Mouse (Mus musculus): Measurements from ENCODE around the gene Zbtb16. TPM values are rescaled to one million over a fixed set of nuclear protein-coding genes. Genes with fewer than 3 reads are reported as not detected.

Gene Zbtb16
- polyA plus RNA-seq, 1 experiment from 2014 or later = 2.0 TPM

DNA sequence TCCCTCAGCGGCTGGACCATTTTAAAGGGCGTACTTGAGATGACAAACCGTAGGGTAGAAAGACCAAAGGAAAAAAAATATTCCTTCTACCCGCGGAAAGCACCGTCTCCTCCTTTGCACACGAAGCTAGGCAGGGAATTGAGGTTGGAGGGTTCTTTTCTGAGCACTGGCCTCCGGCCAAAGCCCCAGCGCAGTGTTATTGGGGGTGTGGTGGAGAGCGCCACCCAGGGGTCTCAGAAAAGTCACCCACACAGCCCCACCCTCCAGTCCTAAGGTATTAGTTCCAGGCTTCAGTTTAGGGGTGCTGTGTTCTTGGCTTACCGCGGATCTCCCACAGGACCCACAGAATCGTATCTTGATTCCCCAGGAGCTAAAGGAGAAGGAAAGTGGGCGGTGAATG lies 1.2 kb upstream of the Zbtb16 start:
- WGBS = 18% methylated on average over 14 of the region's 14 CpGs
- Histone ChIP-seq H3K27ac (no peak overlapping the region), H3K36me3 (no peaks in the 10 kb centered on the region), H3K4me3 (replicated peaks) (no peak overlapping the region), H3K27me3 (replicated peaks) (peaks cover 45% of the 10 kb centered on the region), H3K9ac (no peak overlapping the region), H3K9me3 (no peaks in the 10 kb centered on the region), H3K4me1 (replicated peaks) (peaks cover 27% of the 10 kb centered on the region), H3K4me2 (replicated peaks) (peak overlapping the region; percentile 93)
- ATAC-seq = no peak

DNA sequence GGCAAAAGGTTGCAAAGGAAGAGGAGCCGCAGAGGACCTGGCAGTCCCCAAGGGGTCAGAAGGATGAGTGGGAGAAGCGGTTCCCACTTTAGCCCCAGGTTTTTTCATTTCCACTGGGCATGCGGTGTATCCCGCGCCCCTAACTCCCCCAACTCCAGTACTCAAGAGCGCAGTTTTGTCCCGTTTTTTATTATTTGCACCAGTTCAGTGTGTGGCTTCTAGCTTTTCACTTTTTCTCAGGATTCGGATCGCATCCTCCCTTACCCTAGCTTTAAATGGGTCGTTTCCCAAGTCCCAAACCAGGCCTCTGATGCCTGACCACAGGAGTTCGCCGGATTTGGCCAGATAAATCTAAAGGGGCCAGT lies 526 bp upstream of the Zbtb16 start:
- Histone ChIP-seq H3K36me3 (no peaks in the 10 kb centered on the region), H3K4me1 (replicated peaks) (peaks cover 27% of the 10 kb centered on the region), H3K9me3 (no peaks in the 10 kb centered on the region), H3K4me2 (replicated peaks) (peak overlapping the region; percentile 93), H3K4me3 (replicated peaks) (peak overlapping the region; percentile 53), H3K9ac (peak overlapping the region; percentile 47), H3K27me3 (replicated peaks) (peaks cover 52% of the 10 kb centered on the region), H3K27ac (no peak overlapping the region)
- ATAC-seq = no peak
- 2% methylated on average over 12 of the region's 12 CpGs for WGBS

- Histone ChIP-seq H3K9me3 (no peaks in the 10 kb centered on the region), H3K36me3 (no peaks in the 10 kb centered on the region), H3K4me1 (replicated peaks) (peaks cover 27% of the 10 kb centered on the region), H3K9ac (peak overlapping the region; percentile 47), H3K4me3 (replicated peaks) (peak overlapping the region; percentile 53), H3K4me2 (replicated peaks) (peak overlapping the region; percentile 93), H3K27me3 (replicated peaks) (peaks cover 57% of the 10 kb centered on the region), H3K27ac (no peak overlapping the region)
- WGBS = under 1% methylated on average over 65 of the region's 65 CpGs
- no peak for ATAC-seq
These were observed 1.2 kb downstream of the Zbtb16 start for GRCm38 (mm10) chr9:48834541-48835411.

DNA sequence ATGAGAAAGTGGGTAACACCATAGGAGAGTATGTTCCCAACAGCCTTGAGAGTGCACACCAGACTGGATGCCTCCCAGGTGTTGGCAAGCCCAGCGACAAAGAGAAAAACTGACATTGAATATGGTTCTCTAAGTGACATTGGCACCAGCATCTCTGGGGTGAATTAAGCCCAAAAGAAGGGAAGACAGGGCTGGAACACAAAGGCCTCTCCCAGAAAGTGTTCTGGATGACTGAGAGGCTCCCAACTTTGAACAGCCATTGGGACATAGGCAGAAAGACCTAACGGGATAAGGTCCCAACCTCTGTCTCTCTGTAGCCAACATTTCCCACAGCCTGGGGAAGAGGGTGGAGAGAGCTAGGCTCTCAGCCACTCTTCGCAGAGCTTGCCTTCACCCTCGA lies 2.0 kb downstream of the Zbtb16 start:
- Histone ChIP-seq H3K36me3 (no peaks in the 10 kb centered on the region), H3K4me3 (replicated peaks) (no peak overlapping the region), H3K27me3 (replicated peaks) (peaks cover 57% of the 10 kb centered on the region), H3K9me3 (no peaks in the 10 kb centered on the region), H3K4me2 (replicated peaks) (peak overlapping the region; percentile 93; the same call in 1 of the 2 replicates), H3K4me1 (replicated peaks) (peaks cover 27% of the 10 kb centered on the region), H3K9ac (no peak overlapping the region), H3K27ac (no peak overlapping the region)
- WGBS = 27% methylated on average over 4 of the region's 4 CpGs
- no peak for ATAC-seq

- Histone ChIP-seq H3K9me3 (no peaks in the 10 kb centered on the region), H3K27me3 (replicated peaks) (peaks cover 57% of the 10 kb centered on the region), H3K9ac (no peak overlapping the region), H3K4me3 (replicated peaks) (no peak overlapping the region), H3K4me1 (replicated peaks) (peaks cover 27% of the 10 kb centered on the region), H3K36me3 (no peaks in the 10 kb centered on the region), H3K4me2 (replicated peaks) (no peak overlapping the region), H3K27ac (no peak overlapping the region)
- WGBS = 91% methylated on average over 11 of the region's 11 CpGs
- ATAC-seq = no peak
These were observed 2.5 kb downstream of the Zbtb16 start for GRCm38 (mm10) chr9:48833493-48833892.

GRCm38 (mm10) chr9:48832473-48833100 lies 3.4 kb downstream of the Zbtb16 start:
- peaks cover 53% of the 10 kb centered on the region for H3K27me3 ChIP-seq (replicated peaks)
- H3K36me3 ChIP-seq = no peaks in the 10 kb centered on the region
- no peak overlapping the region for H3K27ac ChIP-seq
- H3K9me3 ChIP-seq = no peaks in the 10 kb centered on the region
- peaks cover 22% of the 10 kb centered on the region for H3K4me1 ChIP-seq (replicated peaks)
- ATAC-seq = no peak
- no peak overlapping the region for H3K4me3 ChIP-seq (replicated peaks)
- no peak overlapping the region for H3K4me2 ChIP-seq (replicated peaks)
- 92% methylated on average over 20 of the region's 20 CpGs for WGBS
- no peak overlapping the region for H3K9ac ChIP-seq

- no peak overlapping the region for H3K4me3 ChIP-seq (replicated peaks)
- WGBS = 81% methylated on average over 23 of the region's 23 CpGs
- H3K27me3 ChIP-seq (replicated peaks) = peaks cover 51% of the 10 kb centered on the region
These were observed 4.2 kb downstream of the Zbtb16 start for GRCm38 (mm10) chr9:48831560-48832460.

DNA sequence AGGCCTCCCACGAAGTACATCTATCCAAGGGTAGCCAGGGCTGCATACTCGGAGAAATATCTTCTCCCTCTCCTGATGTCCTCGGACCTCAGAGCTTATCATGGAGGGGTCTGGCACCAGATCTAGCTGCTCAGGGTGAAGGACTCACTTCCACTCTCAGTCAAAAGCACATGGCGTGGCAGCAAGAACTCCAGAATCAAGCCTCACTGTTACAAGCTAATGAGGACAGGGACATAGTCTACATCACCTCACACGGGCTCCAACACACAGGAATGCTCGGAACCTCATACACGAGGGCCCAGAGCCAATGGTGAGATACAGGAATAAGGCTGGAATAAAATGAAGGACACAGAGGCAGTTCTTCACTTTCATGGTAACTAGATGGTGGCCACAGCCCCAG lies 7.2 kb downstream of the Zbtb16 start:
- WGBS = 75% methylated on average over 7 of the region's 7 CpGs
- Histone ChIP-seq H3K4me3 (replicated peaks) (no peak overlapping the region), H3K9ac (no peak overlapping the region), H3K36me3 (no peaks in the 10 kb centered on the region), H3K4me2 (replicated peaks) (no peak overlapping the region), H3K9me3 (no peaks in the 10 kb centered on the region), H3K4me1 (replicated peaks) (0 out of 2 replicates have a peak, but pooled peaks cover 2% of the 10 kb centered on the region), H3K27ac (no peak overlapping the region), H3K27me3 (replicated peaks) (peaks cover 33% of the 10 kb centered on the region)
- no peak for ATAC-seq

More at GRCm38 (mm10) chr9:48831560-48832460, 4.2 kb downstream of the Zbtb16 start:
- ATAC-seq = no peak
- Histone ChIP-seq H3K27ac (no peak overlapping the region), H3K4me1 (replicated peaks) (peaks cover 17% of the 10 kb centered on the region), H3K9ac (no peak overlapping the region), H3K9me3 (no peaks in the 10 kb centered on the region), H3K36me3 (no peaks in the 10 kb centered on the region), H3K4me2 (replicated peaks) (no peak overlapping the region)

DNA sequence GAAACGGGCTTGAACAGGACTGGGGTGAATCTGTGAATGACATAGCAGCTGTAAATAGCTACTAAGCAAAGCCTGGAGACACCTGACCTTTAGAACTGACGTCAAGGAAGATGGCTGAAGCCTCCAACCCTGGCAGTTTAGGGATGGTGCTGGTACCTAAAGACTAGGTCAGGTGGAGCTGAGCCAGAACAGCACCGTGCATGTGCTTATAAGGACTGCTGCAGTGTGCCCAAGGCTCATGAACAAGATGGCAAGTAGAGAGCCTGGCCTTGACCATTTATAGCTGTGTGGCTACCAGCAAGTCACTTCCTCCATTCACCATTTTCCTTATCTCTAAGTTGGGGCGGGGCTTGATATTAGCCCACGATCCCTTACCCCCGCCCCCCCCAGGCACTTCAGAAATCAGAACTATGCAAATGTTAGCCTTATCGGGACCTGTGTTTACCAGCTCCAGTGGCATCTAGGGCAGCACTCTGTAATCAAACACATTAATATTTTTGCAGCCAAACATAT lies 9.6 kb downstream of the Zbtb16 start:
- no peak overlapping the region for H3K4me2 ChIP-seq (replicated peaks)
- no peak overlapping the region for H3K27ac ChIP-seq
- peak; percentile 65 for ATAC-seq
- peaks cover 9% of the 10 kb centered on the region for H3K27me3 ChIP-seq (replicated peaks)
- no peak overlapping the region for H3K9ac ChIP-seq
- H3K9me3 ChIP-seq = no peaks in the 10 kb centered on the region
- H3K4me3 ChIP-seq (replicated peaks) = no peak overlapping the region
- H3K36me3 ChIP-seq = no peaks in the 10 kb centered on the region
- WGBS = 60% methylated on average over 7 of the region's 7 CpGs
- H3K4me1 ChIP-seq (replicated peaks) = peaks cover 9% of the 10 kb centered on the region; the same call in 1 of the 2 replicates

DNA sequence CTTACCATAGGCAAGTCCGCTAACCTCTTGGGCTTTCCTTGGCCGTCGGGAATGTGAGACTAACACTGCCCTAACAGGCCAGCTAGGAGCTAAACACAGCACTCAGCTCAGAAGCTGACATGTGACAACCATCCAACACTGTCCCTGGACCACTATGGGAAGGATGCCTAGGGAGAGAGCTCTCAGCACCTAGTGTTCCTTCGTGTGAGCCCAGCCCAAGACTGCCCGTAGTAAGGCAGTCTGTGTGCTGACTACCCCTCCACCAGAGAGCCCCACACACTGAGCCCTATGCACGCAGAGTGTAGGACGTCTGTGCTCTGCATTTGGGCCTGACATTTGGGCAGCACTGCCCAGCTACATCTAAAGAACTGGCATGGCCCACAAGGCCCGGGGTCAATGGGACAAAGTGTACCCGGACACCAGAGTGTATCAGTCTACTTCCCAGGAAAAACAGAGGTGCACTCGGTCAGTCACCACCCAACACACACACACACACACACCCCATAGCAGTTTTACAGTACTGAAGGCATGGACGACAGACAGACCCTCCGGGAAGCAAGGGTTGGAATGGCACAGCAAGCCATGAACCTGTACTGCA lies 11.4 kb downstream of the Zbtb16 start:
- no peak for ATAC-seq
- H3K36me3 ChIP-seq = no peaks in the 10 kb centered on the region
- no peak overlapping the region for H3K4me2 ChIP-seq (replicated peaks)
- H3K27me3 ChIP-seq (replicated peaks) = peaks cover 5% of the 10 kb centered on the region; the same call in 1 of the 2 replicates
- H3K4me3 ChIP-seq (replicated peaks) = no peak overlapping the region
- H3K9me3 ChIP-seq = no peaks in the 10 kb centered on the region
- H3K27ac ChIP-seq = no peak overlapping the region
- peaks cover 14% of the 10 kb centered on the region; the same call in 1 of the 2 replicates for H3K4me1 ChIP-seq (replicated peaks)
- no peak overlapping the region for H3K9ac ChIP-seq
- 83% methylated on average over 12 of the region's 12 CpGs for WGBS

GRCm38 (mm10) chr9:48823851-48824250 lies 12.2 kb downstream of the Zbtb16 start:
- H3K9ac ChIP-seq = no peak overlapping the region
- H3K27me3 ChIP-seq (replicated peaks) = peaks cover 8% of the 10 kb centered on the region; the same call in 1 of the 2 replicates
- H3K4me2 ChIP-seq (replicated peaks) = no peak overlapping the region
- H3K9me3 ChIP-seq = no peaks in the 10 kb centered on the region
- no peak overlapping the region for H3K27ac ChIP-seq
- no peak for ATAC-seq
- peaks cover 17% of the 10 kb centered on the region; the same call in 1 of the 2 replicates for H3K4me1 ChIP-seq (replicated peaks)
- 63% methylated on average over 6 of the region's 6 CpGs for WGBS
- H3K36me3 ChIP-seq = no peaks in the 10 kb centered on the region
- H3K4me3 ChIP-seq (replicated peaks) = no peak overlapping the region

Measured in intestine, embryonic 15.5 days (tissue).